Mouse (Mus musculus) lung, embryonic 15.5 days (tissue): Measurements from ENCODE around the gene E2f4. TPM values are rescaled to one million over a fixed set of nuclear protein-coding genes. Genes with fewer than 3 reads are reported as not detected.

Source experiments
- ATAC-seq: fragments of 200-750 bp; cut with Nextera tagmentation; 2 replicates; pipeline ENCODE4 v1.8.0; 2017; ENCODE audit warnings: moderate number of reproducible peaks, borderline replicate concordance; ENCODE audit not compliant: low FRiP score, low TSS enrichment; ENCODE audit errors: extremely low read depth
- H3K27ac ChIP-seq: fragments of 300-500 bp; sonication (generic); 2 replicates; pipeline ENCODE4 v1.5.1; 2015; ENCODE audit warnings: moderate library complexity, mild to moderate bottlenecking, inconsistent platforms
- H3K27me3 ChIP-seq: fragments of 300-500 bp; sonication (generic); 2 replicates; pipeline ENCODE4 v1.6.1; 2015; ENCODE audit warnings: inconsistent platforms
- H3K36me3 ChIP-seq: fragments of 300-500 bp; sonication (generic); 2 replicates; pipeline ENCODE4 v1.6.1; 2015; ENCODE audit warnings: inconsistent platforms
- H3K4me1 ChIP-seq: fragments of 300-500 bp; sonication (generic); 2 replicates; pipeline ENCODE4 v1.6.1; 2015; ENCODE audit warnings: inconsistent platforms
- H3K4me2 ChIP-seq: fragments of 300-500 bp; sonication (generic); 2 replicates; pipeline ENCODE4 v1.6.1; 2015; ENCODE audit warnings: inconsistent platforms, mild to moderate bottlenecking, moderate library complexity
- H3K4me3 ChIP-seq: fragments of 300-500 bp; sonication (generic); 2 replicates; pipeline ENCODE4 v1.5.1; 2015; ENCODE audit warnings: mild to moderate bottlenecking, inconsistent platforms
- H3K9ac ChIP-seq: fragments of 300-500 bp; sonication (generic); 2 replicates; pipeline ENCODE4 v1.6.1; 2015; ENCODE audit warnings: inconsistent platforms
- H3K9me3 ChIP-seq: fragments of 300-500 bp; sonication (generic); 2 replicates; pipeline ENCODE4 v1.6.1; 2016; ENCODE audit warnings: inconsistent platforms
- WGBS: fragments of 180-500 bp; shearing (Covaris S2); methylation state at CpG from one replicate; pipeline ENCODE4 v1.1.7; 2015; 5-methylcytosine and 5-hydroxymethylcytosine counted together
- polyA plus RNA-seq: library from polyadenylated mRNA; unstranded; fragments of >200 nt; fragmentation: Nextera tagmentation; extraction: Ambion mirVana; gene quantifications from 2 replicates; pipeline ENCODE4 v1.2.1, GENCODE M21; 2015

The E2f4 gene
- polyA plus RNA-seq, result 76.4 and 77.3 TPM in 2 replicates

DNA sequence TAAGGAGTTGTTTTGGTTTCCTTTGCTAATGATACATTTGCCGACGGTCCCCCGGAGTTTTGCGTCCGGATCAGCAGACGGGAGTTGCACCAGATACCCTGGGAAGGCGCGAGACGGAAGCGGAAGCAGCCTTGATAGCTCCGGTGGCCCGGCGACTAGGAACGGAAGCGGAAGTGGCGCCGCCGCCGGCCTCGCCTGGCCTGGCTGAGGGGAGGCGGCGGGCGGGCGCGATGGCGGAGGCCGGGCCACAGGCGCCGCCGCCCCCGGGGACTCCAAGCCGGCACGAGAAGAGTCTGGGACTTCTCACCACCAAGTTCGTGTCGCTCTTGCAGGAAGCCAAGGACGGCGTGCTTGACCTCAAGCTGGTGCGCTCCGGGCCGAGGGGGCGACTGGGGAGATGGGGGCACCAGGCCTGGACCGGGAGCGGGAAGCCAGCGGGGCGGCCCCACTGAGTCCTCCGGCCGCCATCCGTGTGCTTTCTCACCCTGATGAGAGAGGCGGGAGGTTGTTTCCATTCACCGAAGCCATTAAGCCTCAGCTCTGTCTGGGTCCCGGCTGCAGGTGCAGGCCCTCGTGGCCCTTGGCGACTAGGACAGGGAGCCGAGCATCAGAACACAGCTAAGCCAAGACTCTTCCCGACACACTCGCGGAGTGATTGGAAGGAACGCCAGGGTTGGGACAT, at the start of gene E2f4:
Gene E2f4 (plus strand): TSS at position 153 of the 682 bp plus-strand sequence.
- WGBS, result under 1% methylated on average over 58 of the region's 58 CpGs
- ATAC-seq, result peak; percentile 83
- H3K9me3 ChIP-seq, result no peaks in the 10 kb centered on the region
- H3K4me3 ChIP-seq, result peak within 1 kb of the TSS; percentile 98
- peaks cover 33% of the 10 kb centered on the region for H3K4me1 ChIP-seq
- H3K9ac ChIP-seq, result peak within 1 kb of the TSS; percentile 94
- peaks cover 31% of the 10 kb centered on the region for H3K36me3 ChIP-seq
- peak within 1 kb of the TSS; percentile 91 for H3K4me2 ChIP-seq
- no peaks in the 10 kb centered on the region for H3K27me3 ChIP-seq
- H3K27ac ChIP-seq, result peak within 1 kb of the TSS; percentile 80

DNA sequence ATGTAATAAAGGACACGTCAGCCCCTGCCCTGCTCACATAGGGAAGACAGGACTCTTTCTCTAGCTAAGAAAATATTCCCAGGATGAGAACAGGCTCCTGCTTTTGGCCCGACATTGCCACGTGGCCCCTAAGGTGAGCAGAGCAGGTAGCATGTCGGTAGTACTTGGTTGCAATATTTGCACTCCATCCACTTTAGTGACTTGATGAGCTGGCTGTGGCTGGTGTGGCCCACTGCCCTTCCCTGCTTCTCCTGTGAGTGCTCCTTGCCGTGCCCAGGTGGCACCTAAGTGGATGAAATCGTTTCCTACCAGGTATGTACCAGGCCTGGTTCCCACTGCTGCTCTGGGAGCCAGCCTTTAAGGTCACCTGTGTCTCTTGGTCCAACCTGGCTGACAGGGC, 45.5 kb upstream of the E2f4 start:
- Histone ChIP-seq H3K27ac (no peak overlapping the region), H3K4me1 (peaks cover 28% of the 10 kb centered on the region), H3K4me3 (no peak overlapping the region), H3K9ac (no peak overlapping the region), H3K4me2 (no peak overlapping the region), H3K9me3 (no peaks in the 10 kb centered on the region), H3K27me3 (peaks cover 9% of the 10 kb centered on the region; the same call in 1 of the 2 replicates), H3K36me3 (peaks cover 63% of the 10 kb centered on the region)
- 91% methylated on average over 6 of the region's 6 CpGs for WGBS
- ATAC-seq, result no peak

DNA sequence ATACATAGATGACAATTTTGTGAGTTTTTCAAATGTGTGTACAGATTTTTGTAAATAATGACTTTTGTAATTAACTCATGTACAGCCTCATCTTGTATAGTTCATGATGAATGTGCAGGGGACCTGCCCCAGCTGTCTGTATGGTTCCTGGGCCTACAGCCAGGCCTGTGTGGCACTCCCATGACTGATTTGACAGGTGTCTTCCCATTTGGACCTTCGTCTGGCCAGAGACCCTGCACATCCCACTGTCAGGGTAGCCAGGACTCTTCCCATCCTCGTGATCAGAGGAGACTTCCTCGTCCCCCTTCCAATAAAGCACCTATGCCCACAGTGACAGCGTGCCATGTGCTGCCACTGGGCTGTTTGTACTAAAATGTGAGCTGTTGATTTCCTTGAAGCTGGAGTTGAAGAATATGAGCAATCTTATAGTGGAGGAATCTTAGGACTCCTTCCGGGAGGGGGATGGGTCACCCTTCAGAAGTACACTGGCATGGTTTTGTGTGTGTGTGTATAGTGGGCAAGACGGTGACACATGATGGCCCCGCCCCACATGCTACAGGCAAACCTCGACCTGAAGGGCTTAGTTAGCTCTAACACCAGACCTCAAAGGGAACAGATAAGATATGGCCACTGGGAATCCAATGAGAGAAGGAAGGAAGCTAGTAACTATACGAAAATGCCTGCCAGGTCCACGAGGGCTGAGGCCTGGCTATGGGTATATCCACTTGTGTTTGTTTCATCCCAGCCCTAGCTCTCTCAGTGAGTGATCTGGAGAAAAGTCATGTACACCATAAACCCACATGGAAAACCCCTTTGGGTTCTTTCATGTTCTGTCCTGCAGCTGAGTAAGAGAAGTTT, 44.6 kb upstream of the E2f4 start:
- Histone ChIP-seq H3K36me3 (peaks cover 54% of the 10 kb centered on the region), H3K27me3 (peaks cover 16% of the 10 kb centered on the region), H3K9me3 (no peaks in the 10 kb centered on the region), H3K27ac (no peak overlapping the region), H3K4me3 (no peak overlapping the region), H3K9ac (no peak overlapping the region), H3K4me1 (peaks cover 28% of the 10 kb centered on the region), H3K4me2 (peak overlapping the region; percentile 97)
- ATAC-seq, result no peak
- 74% methylated on average over 10 of the region's 10 CpGs for WGBS

DNA sequence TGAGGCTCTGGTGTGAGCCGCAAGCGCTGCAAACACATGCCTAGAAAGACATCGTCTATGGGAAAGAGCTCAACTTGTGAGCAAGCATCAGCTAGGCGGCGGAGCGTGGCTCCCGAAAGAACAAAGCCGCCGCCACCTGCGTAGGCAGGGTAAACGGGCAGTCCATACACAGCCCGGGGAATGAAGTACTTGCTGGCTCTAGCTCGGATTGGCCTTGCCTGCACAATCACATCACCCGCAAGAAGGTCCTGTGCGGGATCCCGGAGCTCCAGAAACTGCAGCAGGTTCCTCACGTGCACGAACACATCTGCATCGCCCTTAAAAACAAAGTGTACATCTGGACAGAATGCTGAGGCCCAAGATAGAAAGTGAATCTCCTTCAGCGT, 43.7 kb upstream of the E2f4 start:
- ATAC-seq, result no peak
- peak overlapping the region; percentile 97 for H3K4me2 ChIP-seq
- no peak overlapping the region for H3K27ac ChIP-seq
- peak overlapping the region; percentile 54 for H3K4me3 ChIP-seq
- peaks cover 24% of the 10 kb centered on the region for H3K27me3 ChIP-seq
- H3K4me1 ChIP-seq, result peaks cover 31% of the 10 kb centered on the region
- H3K9me3 ChIP-seq, result no peaks in the 10 kb centered on the region
- peak overlapping the region; percentile 54; the same call in 1 of the 2 replicates for H3K9ac ChIP-seq
- H3K36me3 ChIP-seq, result peaks cover 45% of the 10 kb centered on the region
- 42% methylated on average over 20 of the region's 20 CpGs for WGBS

DNA sequence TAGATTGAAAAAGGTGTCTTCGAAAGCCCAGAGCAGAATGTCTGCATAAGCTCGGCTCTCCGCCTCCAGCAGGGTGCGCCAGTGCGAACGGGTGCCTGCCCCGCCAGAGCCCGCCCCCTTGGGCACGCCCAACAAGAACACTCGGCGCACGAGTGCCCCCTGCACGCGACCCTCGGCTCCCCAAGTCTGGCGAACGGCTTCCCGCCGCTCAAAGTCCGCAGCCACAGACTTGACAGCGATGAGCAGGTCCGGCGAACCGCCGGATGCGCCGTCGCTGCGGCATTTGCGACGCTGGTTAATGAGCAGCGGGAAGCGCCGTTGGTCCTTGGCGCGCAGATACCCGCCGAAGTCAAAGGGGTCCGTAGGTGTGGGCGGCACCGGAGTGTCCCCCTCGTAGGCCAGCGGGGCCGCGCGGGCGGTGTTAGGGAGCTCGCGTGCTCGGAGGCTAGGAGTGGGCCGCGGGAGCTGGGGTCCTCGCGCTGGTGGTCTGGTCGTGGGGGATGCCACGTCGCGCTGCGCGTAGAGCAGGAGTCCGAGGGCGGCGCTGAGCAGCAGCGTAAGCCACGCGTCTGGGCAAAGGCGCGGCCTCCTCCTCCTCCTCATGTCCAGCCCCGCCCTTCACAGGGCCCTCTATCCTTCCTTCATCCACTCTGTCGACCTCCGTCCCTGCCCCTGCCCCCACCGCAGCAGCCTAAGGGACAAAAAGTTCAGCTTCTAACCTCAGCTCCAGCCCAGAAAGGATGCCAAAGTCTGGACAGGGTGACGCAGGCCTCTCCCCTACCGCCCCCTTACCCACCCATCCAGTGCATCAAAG, 43.1 kb upstream of the E2f4 start:
- peak overlapping the region; percentile 54 for H3K9ac ChIP-seq
- H3K4me1 ChIP-seq, result peaks cover 37% of the 10 kb centered on the region
- peak overlapping the region; percentile 84 for H3K27ac ChIP-seq
- H3K36me3 ChIP-seq, result peaks cover 39% of the 10 kb centered on the region
- peak overlapping the region; percentile 97 for H3K4me2 ChIP-seq
- H3K27me3 ChIP-seq, result peaks cover 30% of the 10 kb centered on the region
- peak; percentile 89 for ATAC-seq
- peak overlapping the region; percentile 54 for H3K4me3 ChIP-seq
- WGBS, result under 1% methylated on average over 74 of the region's 74 CpGs
- H3K9me3 ChIP-seq, result no peaks in the 10 kb centered on the region

DNA sequence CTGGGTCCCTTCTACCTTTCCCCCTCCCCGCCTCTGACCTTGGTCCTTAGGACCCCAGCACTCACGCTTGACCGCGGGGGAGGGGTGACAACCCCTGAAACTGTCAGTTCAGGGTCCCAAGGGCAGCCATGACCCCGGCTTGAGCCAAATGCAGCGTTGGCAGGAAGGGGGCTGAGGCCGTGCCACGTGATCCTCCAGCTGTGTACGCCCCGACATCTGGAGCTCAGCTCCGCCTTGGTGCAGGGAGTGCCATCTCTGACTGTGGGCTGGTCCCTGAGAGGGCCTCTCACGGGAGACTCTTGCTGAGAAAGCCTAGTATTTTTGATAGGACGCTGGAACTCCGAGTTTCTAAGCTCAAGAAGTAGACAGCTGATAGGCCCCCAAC, 42.5 kb upstream of the E2f4 start, which contains the start of gene B3gnt9:
Gene B3gnt9 (minus strand): TSS at position 188 of the 385 bp plus-strand sequence.
- no peaks in the 10 kb centered on the region for H3K9me3 ChIP-seq
- peak within 1 kb of the TSS; percentile 54 for H3K9ac ChIP-seq
- H3K36me3 ChIP-seq, result peaks cover 33% of the 10 kb centered on the region
- peak within 1 kb of the TSS; percentile 84 for H3K27ac ChIP-seq
- peak; percentile 86 for ATAC-seq
- peak within 1 kb of the TSS; percentile 54 for H3K4me3 ChIP-seq
- WGBS, result 1% methylated on average over 14 of the region's 14 CpGs
- peaks cover 43% of the 10 kb centered on the region for H3K4me1 ChIP-seq
- H3K27me3 ChIP-seq, result peaks cover 36% of the 10 kb centered on the region
- peak within 1 kb of the TSS; percentile 97 for H3K4me2 ChIP-seq

DNA sequence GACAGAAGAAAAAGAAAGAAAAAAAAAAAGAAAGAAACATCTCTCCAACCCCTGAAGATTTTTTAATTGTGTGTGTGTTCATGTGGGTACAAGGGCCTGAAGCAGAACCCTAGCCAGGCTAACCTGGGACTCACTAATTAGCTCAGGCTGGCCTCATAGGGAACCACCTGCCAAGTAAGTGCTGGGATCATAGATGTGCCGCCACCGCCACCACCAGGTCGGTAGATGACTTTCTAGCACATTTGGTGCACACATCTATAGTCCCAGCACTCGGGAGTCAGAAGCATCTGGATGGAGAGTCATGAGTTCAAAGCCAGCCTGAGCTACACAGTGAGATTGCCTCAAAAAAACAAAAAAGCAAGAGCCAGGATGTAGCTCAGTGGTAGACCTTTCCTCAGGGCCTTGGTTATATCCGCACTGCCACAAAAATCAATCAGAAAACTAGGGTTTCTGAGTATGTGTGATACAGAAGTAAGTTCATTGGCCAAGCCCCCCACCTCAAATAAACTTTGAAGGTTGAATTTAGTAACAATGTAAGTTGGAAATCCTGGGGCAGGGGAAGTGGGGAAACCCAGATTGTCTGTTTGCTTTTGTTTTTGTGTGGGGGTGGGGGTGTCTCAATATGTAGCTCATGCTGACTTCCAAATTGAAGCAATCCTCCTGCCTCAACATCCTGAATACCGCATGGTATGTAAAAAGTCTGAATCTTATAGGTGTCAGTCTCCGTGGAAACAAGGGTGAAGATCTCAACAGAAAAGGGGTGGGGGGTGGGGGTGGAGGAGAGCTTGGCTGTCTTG, 39.9 kb upstream of the E2f4 start:
- no peak overlapping the region for H3K4me2 ChIP-seq
- ATAC-seq, result no peak
- H3K36me3 ChIP-seq, result peaks cover 9% of the 10 kb centered on the region; the same call in 1 of the 2 replicates
- H3K27me3 ChIP-seq, result peaks cover 49% of the 10 kb centered on the region
- no peak overlapping the region for H3K4me3 ChIP-seq
- no peak overlapping the region for H3K27ac ChIP-seq
- 73% methylated on average over 7 of the region's 7 CpGs for whole genome bisulfite sequencing
- no peak overlapping the region for H3K9ac ChIP-seq
- H3K4me1 ChIP-seq, result peaks cover 50% of the 10 kb centered on the region
- no peaks in the 10 kb centered on the region for H3K9me3 ChIP-seq

DNA sequence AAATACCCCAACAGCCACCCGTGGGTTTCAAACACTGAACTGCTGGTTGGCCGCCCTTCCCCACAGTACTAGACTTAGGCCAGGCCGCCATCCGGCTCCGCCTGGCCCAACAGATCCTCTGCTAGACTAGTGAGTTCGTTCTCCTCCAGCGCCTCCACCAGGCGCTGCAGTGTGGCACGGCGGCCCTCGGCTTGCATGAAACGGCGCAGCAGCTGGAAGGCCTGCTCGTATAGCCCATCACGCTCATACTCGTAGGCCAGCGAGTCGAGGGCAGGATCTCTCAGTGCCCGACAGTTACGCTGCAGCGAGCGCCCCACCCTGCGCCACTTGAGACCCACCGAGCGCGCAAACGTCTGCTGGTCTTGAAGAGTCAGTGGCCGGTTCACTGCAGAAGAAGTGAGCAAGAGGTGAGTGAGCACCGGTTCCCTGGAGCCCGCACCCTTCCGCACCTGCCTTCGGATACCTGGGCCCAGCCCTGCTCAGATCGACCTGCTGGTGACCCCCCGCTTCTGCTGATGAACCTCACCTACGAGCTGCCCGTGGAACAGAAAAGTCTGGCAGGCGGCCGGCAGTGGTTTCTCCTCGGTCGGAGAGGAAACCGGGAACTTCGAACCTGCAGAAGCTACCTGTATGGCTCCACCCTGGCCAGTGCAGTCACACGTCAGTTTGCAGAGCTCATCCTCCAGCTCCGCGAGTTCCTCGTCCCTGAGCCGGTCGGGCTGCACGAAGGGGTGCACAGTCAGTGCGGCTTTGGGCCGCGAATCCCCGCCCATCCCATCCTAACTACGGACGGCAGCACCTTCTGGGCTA, 38.3 kb upstream of the E2f4 start:
- H3K4me3 ChIP-seq, result peak overlapping the region; percentile 39
- peaks cover 57% of the 10 kb centered on the region for H3K27me3 ChIP-seq
- no peak overlapping the region for H3K9ac ChIP-seq
- no peaks in the 10 kb centered on the region for H3K36me3 ChIP-seq
- H3K4me1 ChIP-seq, result peaks cover 47% of the 10 kb centered on the region
- WGBS, result 7% methylated on average over 55 of the region's 55 CpGs
- peak overlapping the region; percentile 78 for H3K4me2 ChIP-seq
- H3K27ac ChIP-seq, result no peak overlapping the region
- ATAC-seq, result no peak
- H3K9me3 ChIP-seq, result no peaks in the 10 kb centered on the region

DNA sequence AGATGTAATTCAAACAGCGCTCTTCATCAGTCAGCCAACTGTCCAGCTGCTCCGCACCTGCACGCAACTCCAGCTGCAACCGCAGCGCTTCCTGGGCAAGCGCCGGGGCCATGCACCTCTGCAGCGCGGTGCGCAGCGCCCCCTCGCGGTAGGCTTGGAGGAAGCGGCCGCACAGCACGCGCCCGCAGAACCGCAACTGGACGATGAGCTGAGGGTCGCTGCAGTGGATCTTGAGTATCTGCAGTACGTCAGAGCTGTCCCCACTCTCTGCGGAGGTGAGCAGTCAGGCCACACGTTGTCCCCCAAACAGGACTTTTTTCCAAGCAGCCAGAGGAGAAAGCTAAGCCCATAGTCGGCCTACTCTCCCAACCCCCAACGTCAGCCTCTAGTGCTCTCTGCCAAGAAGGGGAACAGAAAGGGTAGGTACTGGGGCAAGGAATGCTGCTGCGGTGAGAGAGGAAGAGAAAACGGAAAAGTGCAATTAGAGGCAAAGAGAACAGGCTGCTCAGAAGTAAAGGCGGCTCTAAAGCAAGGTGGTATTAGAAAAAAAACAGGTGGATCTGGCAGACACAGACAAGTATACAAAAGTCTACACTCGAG, 37.6 kb upstream of the E2f4 start:
- 2% methylated on average over 30 of the region's 30 CpGs for WGBS

More for the DNA sequence above, 37.6 kb upstream of the E2f4 start:
- H3K9me3 ChIP-seq, result no peaks in the 10 kb centered on the region
- ATAC-seq, result peak; percentile 21; the same call in 1 of the 2 replicates
- peak overlapping the region; percentile 78 for H3K4me2 ChIP-seq
- no peaks in the 10 kb centered on the region for H3K36me3 ChIP-seq
- H3K27ac ChIP-seq, result no peak overlapping the region
- peaks cover 44% of the 10 kb centered on the region for H3K4me1 ChIP-seq
- peaks cover 57% of the 10 kb centered on the region for H3K27me3 ChIP-seq
- H3K4me3 ChIP-seq, result peak overlapping the region; percentile 39
- no peak overlapping the region for H3K9ac ChIP-seq
